Mouse (Mus musculus): ENCODE results near the gene Rnf181.

Rnf181 gene

DNA sequence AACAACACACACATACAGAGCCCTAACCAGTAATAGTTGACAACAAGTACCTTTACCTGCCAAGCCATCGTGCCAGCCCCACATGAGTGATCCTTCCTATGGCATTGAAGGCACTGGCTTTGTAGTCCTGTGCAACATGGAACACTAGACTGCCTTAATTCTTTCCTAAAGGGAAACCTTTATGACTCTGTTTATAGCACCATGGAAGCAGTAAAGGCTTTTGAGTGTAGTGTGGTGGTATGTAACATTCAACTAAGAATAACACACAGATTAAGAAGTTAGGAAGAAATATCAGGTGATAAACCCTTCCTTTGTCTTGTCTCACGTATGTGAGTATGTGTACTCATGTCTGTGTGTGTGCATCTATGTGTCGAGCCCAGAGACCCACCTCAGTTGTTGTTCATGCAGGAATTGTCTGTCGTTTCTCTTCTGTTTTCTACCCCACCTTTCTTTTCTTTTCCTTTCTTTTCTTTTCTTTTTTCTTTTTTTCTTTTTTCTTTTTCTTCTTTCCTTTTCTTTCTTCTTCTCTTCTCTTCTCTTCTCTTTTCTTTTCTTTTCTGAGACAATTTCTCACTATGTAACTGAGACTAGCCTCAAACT is at the start of gene Rnf181:
Gene Rnf181, minus strand, starts transcription at position 113 of the 600 bp plus-strand sequence.
- no peak for DNase-seq (ENCODE audit: extremely low spot score, low spot score)

DNA sequence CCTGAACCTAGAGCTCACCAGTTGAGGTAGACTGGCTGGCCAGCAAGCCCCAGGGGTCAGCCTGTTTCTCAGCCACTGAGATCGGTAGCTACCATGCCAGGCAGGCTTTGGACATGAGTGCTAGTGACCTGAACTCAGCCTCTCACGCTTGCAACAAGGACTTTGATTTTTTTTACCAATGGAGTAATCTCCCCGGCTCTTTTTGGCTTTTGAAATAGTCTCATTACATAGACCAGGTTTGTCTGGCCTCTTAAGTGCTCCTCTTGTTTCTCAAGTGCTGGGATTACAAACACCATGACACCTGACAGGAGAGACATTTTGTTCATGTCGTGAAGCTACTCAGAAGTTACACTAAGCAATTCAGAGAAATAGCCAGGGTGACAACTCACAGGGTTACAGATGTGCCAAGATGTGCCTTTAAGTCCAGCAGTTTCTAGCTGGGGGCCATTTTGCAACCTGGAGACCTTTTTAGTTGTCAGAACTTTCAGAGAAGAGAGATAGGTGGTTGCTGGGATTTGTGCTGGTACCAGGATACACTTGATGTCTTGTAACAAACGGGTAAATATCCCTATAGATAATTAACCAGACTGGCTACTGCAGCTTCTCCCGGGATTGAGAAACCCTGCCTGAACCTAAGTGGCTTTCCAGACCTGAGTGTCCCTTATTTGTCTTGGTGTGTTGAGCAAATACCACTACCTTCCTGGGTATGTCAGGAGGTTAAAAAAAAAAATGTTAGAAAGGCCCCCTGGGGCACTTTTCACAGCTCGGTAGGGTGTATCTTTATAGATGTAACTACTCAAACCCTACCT is 49.4 kb upstream of the Rnf181 start:
- no peak for DNase-seq (ENCODE audit: extremely low spot score, low spot score)

DNA sequence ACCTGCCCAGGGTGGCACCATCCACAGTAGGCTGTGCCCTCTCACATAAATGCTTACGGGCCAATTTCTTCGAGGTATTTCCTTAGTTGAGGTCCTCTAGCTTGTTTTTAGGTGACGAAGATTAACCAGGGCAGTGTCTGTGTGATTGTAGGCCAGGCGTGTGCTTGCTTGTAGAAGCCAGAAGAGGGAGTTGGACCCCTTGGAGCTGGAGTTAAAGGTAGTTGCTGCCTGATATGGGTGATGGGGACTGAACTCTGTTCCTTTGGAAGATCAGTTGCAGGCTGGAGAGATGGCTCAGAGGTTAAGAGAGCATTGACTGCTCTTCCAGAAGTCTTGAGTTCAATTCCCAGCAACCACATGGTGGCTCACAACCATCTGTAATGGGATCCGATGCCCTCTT is 48.4 kb upstream of the Rnf181 start:
- DNase-seq (ENCODE audit: extremely low spot score, low spot score): no peak

- DNase-seq (ENCODE audit: extremely low spot score, low spot score): peak; percentile 93
Measured at GRCm38 (mm10) chr6:72414076-72414756, 47.5 kb upstream of the Rnf181 start, which contains the start of gene Ggcx. Gene Ggcx, plus strand, starts transcription at chr6:72414308.

GRCm38 (mm10) chr6:72410518-72410917 is 43.8 kb upstream of the Rnf181 start:
- no peak for DNase-seq (ENCODE audit: extremely low spot score, low spot score)

DNA sequence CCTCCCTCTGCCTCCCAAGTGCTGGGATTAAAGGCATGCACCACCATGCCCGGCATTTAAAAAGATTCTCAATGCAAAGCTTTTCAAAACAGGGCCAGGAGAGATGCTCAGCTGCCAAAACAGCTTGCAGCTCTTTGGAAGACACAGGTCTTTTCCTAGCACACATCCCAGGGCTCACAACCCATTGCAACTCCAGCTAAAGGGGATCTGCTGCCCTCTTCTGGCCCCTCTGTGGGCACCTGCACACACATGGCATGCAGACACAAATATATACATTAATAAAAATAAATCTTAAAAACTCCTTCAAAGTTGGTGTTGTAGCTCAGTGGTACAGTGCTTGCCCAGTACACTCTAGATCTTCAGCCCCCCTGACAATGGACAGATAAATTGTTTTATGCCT is 43.2 kb upstream of the Rnf181 start:
- no peak for DNase-seq (ENCODE audit: extremely low spot score, low spot score)

GRCm38 (mm10) chr6:72409567-72409966 is 42.8 kb upstream of the Rnf181 start:
- DNase-seq (ENCODE audit: extremely low spot score, low spot score): peak; percentile 64

- DNase-seq (ENCODE audit: extremely low spot score, low spot score): peak; percentile 93
Measured at GRCm38 (mm10) chr6:72407119-72407518, 40.4 kb upstream of the Rnf181 start.

- DNase-seq (ENCODE audit: extremely low spot score, low spot score): no peak
Measured at GRCm38 (mm10) chr6:72405356-72405755, 38.6 kb upstream of the Rnf181 start.

DNA sequence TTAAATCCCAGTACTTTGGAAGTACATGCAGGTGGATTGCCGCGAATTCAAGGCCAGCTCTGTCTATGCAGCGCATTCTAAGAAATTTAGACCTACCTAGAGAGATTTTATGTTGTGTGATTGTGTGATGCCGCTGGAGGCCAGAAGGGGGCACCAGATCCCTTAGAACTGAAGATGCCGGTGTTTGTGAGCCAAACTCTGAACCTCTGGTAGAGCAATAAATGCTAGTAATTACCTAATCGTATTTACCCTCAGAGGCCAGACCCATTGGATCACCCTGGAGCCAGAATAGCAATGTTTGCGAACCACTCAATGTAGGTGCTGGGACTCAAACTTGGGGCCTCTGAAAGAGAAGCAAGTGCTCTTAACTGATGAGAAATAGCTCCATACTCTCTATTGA is 35.1 kb upstream of the Rnf181 start:
- peak; percentile 65 for DNase-seq (ENCODE audit: extremely low spot score, low spot score)

DNA sequence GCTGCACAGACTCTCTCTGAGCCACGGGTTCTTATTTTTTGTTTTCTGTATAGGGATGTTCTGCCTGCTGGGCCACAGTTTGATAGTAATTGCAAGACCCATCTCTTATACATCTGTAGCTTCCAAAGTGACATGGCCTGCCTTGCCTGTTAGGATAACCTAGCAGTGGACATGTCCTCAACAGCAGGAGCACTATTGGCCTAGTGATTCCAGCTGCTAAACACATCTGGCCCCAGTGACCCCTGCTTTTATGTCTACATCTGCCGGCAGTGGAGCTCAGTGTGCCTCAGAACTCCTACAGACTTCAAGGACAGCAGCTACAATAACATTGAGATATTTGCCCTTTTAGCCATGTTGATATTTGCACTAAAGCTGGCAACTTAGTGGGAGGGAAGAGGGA is 33.2 kb upstream of the Rnf181 start:
- DNase-seq (ENCODE audit: extremely low spot score, low spot score): peak; percentile 44

- DNase-seq (ENCODE audit: extremely low spot score, low spot score): no peak
Measured at GRCm38 (mm10) chr6:72396837-72397251, 30.1 kb upstream of the Rnf181 start.

GRCm38 (mm10) chr6:72392341-72392740 is 25.6 kb upstream of the Rnf181 start:
- DNase-seq (ENCODE audit: extremely low spot score, low spot score): no peak

DNA sequence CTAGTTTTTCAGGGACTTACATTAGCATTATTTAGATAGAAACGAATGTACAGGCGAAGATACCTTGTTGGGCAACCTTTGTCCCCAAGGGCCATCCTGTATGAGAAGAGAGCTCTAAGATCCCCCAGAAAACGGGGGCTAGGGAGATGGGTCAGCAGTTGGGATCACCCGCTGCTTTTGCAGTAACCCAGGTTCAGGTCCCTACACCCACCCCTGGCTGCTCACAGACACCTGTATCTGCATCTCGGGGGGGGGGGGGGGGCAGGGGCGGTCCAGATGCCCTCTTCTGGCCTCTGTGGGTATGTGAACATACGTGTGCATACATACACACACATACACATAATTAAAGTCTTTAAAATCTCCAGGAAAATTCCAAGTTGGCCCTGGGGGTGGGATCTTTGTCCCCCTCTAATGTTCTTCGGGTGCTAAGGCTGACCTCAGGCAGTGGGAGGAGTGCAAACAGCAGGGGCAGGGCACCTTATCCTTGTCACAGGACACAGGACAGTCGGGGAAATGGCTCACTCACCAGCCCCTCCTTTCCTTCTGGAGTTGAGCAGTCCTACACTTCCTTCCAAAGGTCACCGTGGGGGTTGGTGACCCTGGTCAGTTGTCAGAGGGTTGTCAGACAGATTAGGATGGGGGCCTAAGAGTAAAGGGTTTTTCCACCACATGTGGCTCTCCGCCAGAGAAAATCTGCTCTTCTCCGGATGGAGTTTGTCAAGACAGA is 24.2 kb upstream of the Rnf181 start:
- peak; percentile 55 for DNase-seq (ENCODE audit: extremely low spot score, low spot score)

DNA sequence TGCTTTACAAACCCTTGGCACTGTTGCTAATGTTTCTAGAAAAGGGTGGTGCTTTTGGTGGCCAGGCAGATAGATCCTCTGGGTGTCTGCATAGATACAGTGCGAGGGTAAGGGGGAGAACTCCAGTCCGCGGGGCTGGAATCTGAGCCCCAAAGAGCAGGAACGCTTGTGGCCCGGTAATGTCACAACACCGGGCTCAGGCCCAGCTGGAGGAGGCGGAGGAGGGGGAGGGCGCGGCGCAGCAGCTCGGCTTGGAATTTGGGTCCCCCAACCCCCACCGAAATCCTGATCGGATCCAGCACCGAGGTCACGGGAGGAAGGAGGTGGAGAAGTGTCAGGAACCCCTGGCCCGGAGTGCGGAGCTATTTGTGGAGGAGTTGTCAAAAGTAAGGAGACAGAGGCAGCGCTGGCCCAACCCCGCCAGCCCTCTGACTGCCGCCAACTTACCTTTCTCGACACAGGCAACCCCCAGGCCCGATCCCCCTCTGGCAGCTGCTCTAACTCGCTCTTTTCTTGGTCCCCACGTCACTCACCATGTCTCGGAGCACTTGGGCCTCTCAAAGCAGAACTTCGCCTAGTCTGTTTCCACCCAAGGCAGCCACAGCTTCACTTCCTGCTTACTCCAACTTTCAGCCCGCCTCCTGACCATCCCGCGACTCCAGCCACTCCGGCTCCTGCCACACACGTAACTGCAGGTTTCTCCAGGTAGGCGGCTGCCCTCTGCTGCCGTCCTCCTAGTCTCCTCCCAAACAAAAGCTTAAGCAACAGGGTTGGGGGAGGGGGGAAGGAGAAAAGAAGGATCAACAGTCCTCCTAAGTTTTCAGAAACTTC is 23.4 kb upstream of the Rnf181 start, which contains the start of gene Vamp8:
Gene Vamp8, minus strand, starts transcription at position 763 of the 831 bp plus-strand sequence.
- peak; percentile 71 for DNase-seq (ENCODE audit: extremely low spot score, low spot score)

- DNase-seq (ENCODE audit: extremely low spot score, low spot score): no peak
Measured at GRCm38 (mm10) chr6:72389471-72389940, 22.8 kb upstream of the Rnf181 start.

DNA sequence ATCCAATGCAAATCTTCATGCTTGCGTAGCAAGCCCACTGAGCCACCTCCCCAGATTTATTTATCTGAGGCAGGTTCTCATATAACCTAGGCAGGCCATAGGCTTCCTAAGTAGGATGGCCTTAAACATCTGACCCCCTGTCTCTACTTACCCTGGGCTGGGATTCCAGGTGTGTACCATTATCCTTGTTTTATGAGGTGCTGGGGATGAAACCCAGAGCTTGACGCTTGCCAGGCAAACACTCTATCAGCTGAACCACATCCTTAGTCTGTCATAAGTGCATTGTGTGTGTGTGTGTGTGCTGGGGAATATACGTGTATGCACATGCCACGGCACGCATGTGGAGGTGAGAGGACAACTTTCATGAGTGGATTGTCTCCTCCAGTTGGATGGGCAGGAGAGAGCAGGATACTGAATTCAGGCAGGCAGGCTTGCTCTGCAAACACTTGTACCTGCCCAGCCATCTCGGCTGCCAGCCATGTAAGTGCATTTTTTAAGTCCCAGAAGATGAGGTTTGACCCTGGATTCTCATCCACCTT is 22.1 kb upstream of the Rnf181 start:
- DNase-seq (ENCODE audit: extremely low spot score, low spot score): no peak

- DNase-seq (ENCODE audit: extremely low spot score, low spot score): no peak
Measured at GRCm38 (mm10) chr6:72388266-72388665, 21.5 kb upstream of the Rnf181 start.

GRCm38 (mm10) chr6:72387816-72388215 is 21.1 kb upstream of the Rnf181 start:
- no peak for DNase-seq (ENCODE audit: extremely low spot score, low spot score)

DNA sequence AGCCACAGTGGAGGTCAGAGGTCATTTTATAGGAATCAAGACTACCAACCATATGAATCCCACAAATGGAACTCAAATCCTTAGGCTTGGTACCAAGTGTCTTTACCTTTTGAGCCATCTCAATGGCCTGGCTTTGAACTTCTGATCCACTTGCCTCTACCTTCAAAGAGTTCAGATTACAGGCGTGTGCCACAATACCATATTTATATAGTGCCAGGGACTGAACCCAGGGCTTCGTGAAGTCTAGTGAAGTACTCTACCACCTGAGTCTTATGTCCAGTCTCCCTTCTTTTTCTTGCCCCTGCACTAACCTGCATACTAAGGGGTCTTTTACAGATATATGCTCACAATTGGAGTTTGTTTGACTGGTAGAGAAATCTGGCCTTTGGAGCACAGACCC is 19.8 kb upstream of the Rnf181 start:
- DNase-seq (ENCODE audit: extremely low spot score, low spot score): no peak

All from neural tube, embryonic 10.5 days (tissue).